Comparison of ENCODE assay signal across 14 mouse cellular contexts in the genomic region with DNA sequence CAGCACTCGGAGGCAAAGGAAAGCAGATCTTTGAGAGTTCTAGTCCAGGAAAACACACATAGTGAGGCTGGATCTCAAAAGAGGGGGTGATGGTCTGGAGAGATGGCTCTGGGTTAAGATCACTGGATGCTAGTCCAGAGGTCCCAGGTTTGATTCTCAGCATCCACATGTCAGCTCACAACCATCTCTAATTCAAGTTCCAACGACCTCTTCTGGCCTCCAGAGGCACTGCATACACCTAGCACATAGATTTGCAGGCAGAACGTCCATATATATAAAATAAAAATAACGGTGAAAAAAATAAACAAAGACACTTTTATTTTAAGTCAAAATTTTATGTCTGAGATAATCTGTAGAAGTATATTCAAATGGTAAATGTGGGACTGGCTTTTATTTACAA. TPM values are rescaled to one million over a fixed set of nuclear protein-coding genes. Genes with fewer than 3 reads are reported as not detected.
DNase-seq lines count a peak whose midpoint lies in the region; ATAC-seq and TF ChIP-seq lines count a peak whose summit lies in the region.
"Had no signal": no experiment of that assay in that cellular context is flagged by ENCODE, and none has a peak within 500 bp of the region (broad histone marks: within the 10 kb centered on the region; RNA-seq: fewer than 3 reads in every experiment).

No protein-coding gene starts in this region.

- no peak for TF ChIP-seq POLR2A in thymus, adult 2 months (IDR thresholded peaks at IDR 0.05; ENCODE audit: control insufficient read depth, extremely low read depth, insufficient read depth, low read length, poor library complexity)

- no peaks in the 10 kb centered on the region for H3K9me3 ChIP-seq in stomach, postnatal 0 days (ENCODE audit: control insufficient read depth, low read length)
- H3K9me3 ChIP-seq in forebrain, embryonic 12.5 days, result no peaks in the 10 kb centered on the region
- H3K9me3 ChIP-seq: heart, embryonic 13.5 days; hindbrain, embryonic 13.5 days; limb, embryonic 12.5 days; midbrain, embryonic 15.5 days; neural tube, embryonic 12.5 days had no signal

- no peaks in the 10 kb centered on the region for H3K27me3 ChIP-seq in thymus, adult 2 months (ENCODE audit: control insufficient read depth, insufficient read depth, low read length)
- H3K27me3 ChIP-seq in stomach, postnatal 0 days (ENCODE audit: control insufficient read depth, insufficient read depth, low read length), result no peaks in the 10 kb centered on the region
- no peaks in the 10 kb centered on the region for H3K27me3 ChIP-seq in forebrain, embryonic 12.5 days
- H3K27me3 ChIP-seq: heart, embryonic 13.5 days; limb, embryonic 12.5 days; midbrain, embryonic 15.5 days; neural tube, embryonic 12.5 days had no signal

- H3K4me3 ChIP-seq in layer of hippocampus, adult 2 months, result no peak overlapping the region
- H3K4me3 ChIP-seq in thymus, adult 2 months (ENCODE audit: control insufficient read depth, insufficient read depth, low read length), result no peak overlapping the region
- H3K4me3 ChIP-seq in stomach, postnatal 0 days (ENCODE audit: low read depth, low read length), result no peak overlapping the region
- H3K4me3 ChIP-seq in forebrain, embryonic 12.5 days (replicated peaks), result no peak overlapping the region

- 65% methylated on average over 4 of the region's 4 CpGs for WGBS in thymus, adult 2 months
- WGBS in stomach, postnatal 0 days, result 57% methylated on average over 4 of the region's 4 CpGs
- 66% methylated on average over 4 of the region's 4 CpGs for WGBS in forebrain, embryonic 12.5 days

- ATAC-seq in CD4-positive, CD25-positive, alpha-beta regulatory T cell, adult 4 months, result no peak
- ATAC-seq in stomach, postnatal 0 days (ENCODE audit: low FRiP score, low TSS enrichment), result no peak
- no peak for ATAC-seq in forebrain, embryonic 12.5 days (ENCODE audit: low FRiP score)

- H3K27ac ChIP-seq in layer of hippocampus, adult 2 months, result no peak overlapping the region
- H3K27ac ChIP-seq in thymus, adult 2 months (ENCODE audit: control insufficient read depth, insufficient read depth, low read length), result peak overlapping the region; percentile 61; the same call in 1 of the 2 replicates
- no peak overlapping the region for H3K27ac ChIP-seq in stomach, postnatal 0 days (replicated peaks)
- no peak overlapping the region for H3K27ac ChIP-seq in forebrain, embryonic 12.5 days
- H3K27ac ChIP-seq: hindbrain, embryonic 13.5 days; limb, embryonic 12.5 days; neural tube, embryonic 12.5 days had no signal

- peak; percentile 56 for TF ChIP-seq CTCF in layer of hippocampus, adult 2 months (conservative IDR thresholded peaks at IDR 0.05)
- no peak for TF ChIP-seq CTCF in thymus, adult 2 months (IDR thresholded peaks at IDR 0.05; ENCODE audit: borderline replicate concordance, control insufficient read depth, extremely low read depth, insufficient read depth, low read length, poor library complexity)
- TF ChIP-seq CTCF in stomach, postnatal 0 days (IDR thresholded peaks at IDR 0.05; ENCODE audit: low read depth), result peak; percentile 41

- H3K36me3 ChIP-seq in thymus, adult 2 months (ENCODE audit: control insufficient read depth, insufficient read depth, low read length), result peaks cover 6% of the 10 kb centered on the region; the same call in 1 of the 2 replicates
- H3K36me3 ChIP-seq in stomach, postnatal 0 days (ENCODE audit: control insufficient read depth, insufficient read depth, low read length), result no peaks in the 10 kb centered on the region
- H3K36me3 ChIP-seq in forebrain, embryonic 12.5 days (replicated peaks), result no peaks in the 10 kb centered on the region
- H3K36me3 ChIP-seq: hindbrain, embryonic 13.5 days; limb, embryonic 12.5 days; midbrain, embryonic 15.5 days; neural tube, embryonic 12.5 days had no signal

- TF ChIP-seq EP300 in stomach, postnatal 0 days (optimal IDR thresholded peaks at IDR 0.05), result no peak

- H3K9ac ChIP-seq in stomach, postnatal 0 days (ENCODE audit: low read length), result no peak overlapping the region
- no peak overlapping the region for H3K9ac ChIP-seq in forebrain, embryonic 12.5 days

- no peak overlapping the region for H3K4me2 ChIP-seq in stomach, postnatal 0 days (replicated peaks; ENCODE audit: low read depth)
- H3K4me2 ChIP-seq in forebrain, embryonic 12.5 days, result no peak overlapping the region

- DNase-seq in CD4-positive, CD25-positive, alpha-beta regulatory T cell, adult 2 months (ENCODE audit: low read depth, low spot score), result peak; percentile 33
- no peak for DNase-seq in layer of hippocampus, adult 2 months (ENCODE audit: low spot score in 2 of 2)
- no peak for DNase-seq in layer of hippocampus, postnatal 10 days (ENCODE audit: low spot score in 2 of 2)
- DNase-seq in thymus, adult 2 months, result no peak
- no peak for DNase-seq in thymus, postnatal 25 days
- DNase-seq in stomach, postnatal 0 days (ENCODE audit: low spot score), result no peak
- DNase-seq: right cerebral cortex, postnatal 4 days had no signal

- H3K4me1 ChIP-seq in thymus, adult 2 months (replicated peaks; ENCODE audit: control insufficient read depth, insufficient read depth, low read length), result peaks cover 10% of the 10 kb centered on the region
- 0 out of 2 replicates have a peak, but pooled peaks cover 2% of the 10 kb centered on the region for H3K4me1 ChIP-seq in stomach, postnatal 0 days (replicated peaks; ENCODE audit: control insufficient read depth, insufficient read depth)
- H3K4me1 ChIP-seq in forebrain, embryonic 12.5 days, result peaks cover 11% of the 10 kb centered on the region

RNA-seq across cellular contexts. Expression of a gene that starts 1.6 kb away (rescaled TPM):
- polyA plus RNA-seq in CD4-positive, CD25-positive, alpha-beta regulatory T cell, adult 4 months (2017; shearing (Covaris generic)), result 10 to 100 TPM; 19.5 to 36.7 TPM
- 10 to 100 TPM; 22.5 to 24.8 TPM for total RNA-seq in layer of hippocampus, adult 2 months (2021)
- total RNA-seq in layer of hippocampus, postnatal 10 days (2021), result 10 to 100 TPM; 22.0 to 25.1 TPM
- 24.6 and 24.8 TPM in 2 replicates for polyA plus RNA-seq in thymus, adult 2 months (2012; rRNA removed)
- polyA plus RNA-seq in stomach, postnatal 0 days (2015; fragmentation: Nextera tagmentation; extraction: Ambion mirVana), result 44.8 and 48.8 TPM in 2 replicates
- polyA plus RNA-seq in forebrain, embryonic 12.5 days (2016; fragmentation: Nextera tagmentation; extraction: Ambion mirVana), result 11.0 and 13.8 TPM in 2 replicates

RNA-seq across cellular contexts. Expression of a gene that starts 1.6 kb away (rescaled TPM):
- under 1 TPM; 0.77 to 0.86 TPM for polyA plus RNA-seq in CD4-positive, CD25-positive, alpha-beta regulatory T cell, adult 4 months (2017; shearing (Covaris generic))
- total RNA-seq in layer of hippocampus, adult 2 months (2021), result 1 to 10 TPM; 8.7 to 9.9 TPM
- 1 to 10 TPM; 6.8 to 8.7 TPM for total RNA-seq in layer of hippocampus, postnatal 10 days (2021)
- 0.42 and 0.73 TPM in 2 replicates for polyA plus RNA-seq in thymus, adult 2 months (2012; rRNA removed)
- 0.68 and 0.74 TPM in 2 replicates for polyA plus RNA-seq in stomach, postnatal 0 days (2015; fragmentation: Nextera tagmentation; extraction: Ambion mirVana)
- 2.1 and 3.3 TPM in 2 replicates for polyA plus RNA-seq in forebrain, embryonic 12.5 days (2016; fragmentation: Nextera tagmentation; extraction: Ambion mirVana)

RNA-seq across cellular contexts. Expression of a gene that starts 9.7 kb away (rescaled TPM):
- polyA plus RNA-seq in CD4-positive, CD25-positive, alpha-beta regulatory T cell, adult 4 months (2017; shearing (Covaris generic)), result 10 to 100 TPM; 31.9 to 40.6 TPM
- 10 to 100 TPM; 13.8 to 15.9 TPM for total RNA-seq in layer of hippocampus, adult 2 months (2021)
- 10 to 100 TPM; 12.0 to 14.5 TPM for total RNA-seq in layer of hippocampus, postnatal 10 days (2021)
- polyA plus RNA-seq in thymus, adult 2 months (2012; rRNA removed), result 7.1 and 7.6 TPM in 2 replicates
- 21.6 and 22.0 TPM in 2 replicates for polyA plus RNA-seq in stomach, postnatal 0 days (2015; fragmentation: Nextera tagmentation; extraction: Ambion mirVana)
- 28.7 and 29.9 TPM in 2 replicates for polyA plus RNA-seq in forebrain, embryonic 12.5 days (2016; fragmentation: Nextera tagmentation; extraction: Ambion mirVana)

RNA-seq across cellular contexts. Expression of a gene that starts 43.5 kb away (rescaled TPM):
- 10 to 100 TPM; 13.9 to 15.6 TPM for polyA plus RNA-seq in CD4-positive, CD25-positive, alpha-beta regulatory T cell, adult 4 months (2017; shearing (Covaris generic))
- total RNA-seq in layer of hippocampus, adult 2 months (2021), result 10 to 100 TPM; 48.4 to 48.7 TPM
- total RNA-seq in layer of hippocampus, postnatal 10 days (2021), result 10 to 100 TPM; 38.2 to 40.3 TPM
- 10.9 and 13.2 TPM in 2 replicates for polyA plus RNA-seq in thymus, adult 2 months (2012; rRNA removed)
- 43.4 and 52.1 TPM in 2 replicates for polyA plus RNA-seq in stomach, postnatal 0 days (2015; fragmentation: Nextera tagmentation; extraction: Ambion mirVana)
- 26.6 and 26.8 TPM in 2 replicates for polyA plus RNA-seq in forebrain, embryonic 12.5 days (2016; fragmentation: Nextera tagmentation; extraction: Ambion mirVana)

RNA-seq across cellular contexts. Expression of a gene that starts 44.0 kb away (rescaled TPM):
- 10 to 100 TPM; 20.9 to 29.3 TPM for polyA plus RNA-seq in CD4-positive, CD25-positive, alpha-beta regulatory T cell, adult 4 months (2017; shearing (Covaris generic))
- total RNA-seq in layer of hippocampus, adult 2 months (2021), result 10 to 100 TPM; 24.6 to 25.7 TPM
- total RNA-seq in layer of hippocampus, postnatal 10 days (2021), result 10 to 100 TPM; 15.4 to 17.7 TPM
- 17.2 and 24.5 TPM in 2 replicates for polyA plus RNA-seq in thymus, adult 2 months (2012; rRNA removed)
- polyA plus RNA-seq in stomach, postnatal 0 days (2015; fragmentation: Nextera tagmentation; extraction: Ambion mirVana), result 8.5 and 8.7 TPM in 2 replicates
- polyA plus RNA-seq in forebrain, embryonic 12.5 days (2016; fragmentation: Nextera tagmentation; extraction: Ambion mirVana), result 37.5 and 39.2 TPM in 2 replicates
